Mouse (Mus musculus): ENCODE results near the gene Pmpcb. TPM values are rescaled to one million over a fixed set of nuclear protein-coding genes. Genes with fewer than 3 reads are reported as not detected.

Gene Pmpcb
- polyA plus RNA-seq, 1 experiment: 14.6 TPM

- H3K36me3 ChIP-seq (ENCODE audit: control insufficient read depth, insufficient read depth, low read length): peaks cover 38% of the 10 kb centered on the region
- WGBS: 89% methylated on average over 13 of the region's 13 CpGs
- H3K27me3 ChIP-seq (ENCODE audit: control insufficient read depth, insufficient read depth, low read length): no peaks in the 10 kb centered on the region
- no peak overlapping the region for H3K27ac ChIP-seq (ENCODE audit: insufficient read depth, low read depth, low read length)
- H3K4me1 ChIP-seq (ENCODE audit: control insufficient read depth, insufficient read depth, insufficient read length, low read length): peaks cover 5% of the 10 kb centered on the region; the same call in 1 of the 2 replicates
- H3K4me3 ChIP-seq (ENCODE audit: low read depth, low read length): no peak overlapping the region
- TF ChIP-seq POLR2A (IDR thresholded peaks at IDR 0.05; ENCODE audit: low read depth, low read length) (no peak), CTCF (IDR thresholded peaks at IDR 0.05; ENCODE audit: extremely low read depth, insufficient read length, insufficient replicate concordance, low read depth, low read length) (no peak)
These were observed 2.9 kb downstream of the Pmpcb start for GRCm38 (mm10) chr5:21739881-21740280.

- no peak for TF ChIP-seq POLR2A (IDR thresholded peaks at IDR 0.05; ENCODE audit: low read depth, low read length)
- TF ChIP-seq CTCF (IDR thresholded peaks at IDR 0.05; ENCODE audit: extremely low read depth, insufficient read length, insufficient replicate concordance, low read depth, low read length): no peak
These were observed 6.7 kb downstream of the Pmpcb start for GRCm38 (mm10) chr5:21743606-21744005.

GRCm38 (mm10) chr5:21744651-21745050, 7.7 kb downstream of the Pmpcb start:
- H3K27me3 ChIP-seq (ENCODE audit: control insufficient read depth, insufficient read depth, low read length): no peaks in the 10 kb centered on the region
- H3K27ac ChIP-seq (ENCODE audit: insufficient read depth, low read depth, low read length): no peak overlapping the region
- TF ChIP-seq CTCF (IDR thresholded peaks at IDR 0.05; ENCODE audit: extremely low read depth, insufficient read length, insufficient replicate concordance, low read depth, low read length) (no peak), POLR2A (IDR thresholded peaks at IDR 0.05; ENCODE audit: low read depth, low read length) (no peak)
- H3K36me3 ChIP-seq (ENCODE audit: control insufficient read depth, insufficient read depth, low read length): peaks cover 72% of the 10 kb centered on the region
- no peak overlapping the region for H3K4me3 ChIP-seq (ENCODE audit: low read depth, low read length)
- no peaks in the 10 kb centered on the region for H3K4me1 ChIP-seq (ENCODE audit: control insufficient read depth, insufficient read depth, insufficient read length, low read length)

More at GRCm38 (mm10) chr5:21743606-21744005, 6.7 kb downstream of the Pmpcb start:
- Histone ChIP-seq H3K36me3 (ENCODE audit: control insufficient read depth, insufficient read depth, low read length) (peaks cover 67% of the 10 kb centered on the region), H3K27ac (ENCODE audit: insufficient read depth, low read depth, low read length) (no peak overlapping the region), H3K4me3 (ENCODE audit: low read depth, low read length) (no peak overlapping the region), H3K4me1 (ENCODE audit: control insufficient read depth, insufficient read depth, insufficient read length, low read length) (no peaks in the 10 kb centered on the region), H3K27me3 (ENCODE audit: control insufficient read depth, insufficient read depth, low read length) (no peaks in the 10 kb centered on the region)
- WGBS: 95% methylated on average over 10 of the region's 10 CpGs

GRCm38 (mm10) chr5:21745966-21746365, 9.0 kb downstream of the Pmpcb start:
- 95% methylated on average over 8 of the region's 8 CpGs for WGBS
- no peak overlapping the region for H3K27ac ChIP-seq (ENCODE audit: insufficient read depth, low read depth, low read length)
- no peak overlapping the region for H3K4me3 ChIP-seq (ENCODE audit: low read depth, low read length)
- H3K27me3 ChIP-seq (ENCODE audit: control insufficient read depth, insufficient read depth, low read length): no peaks in the 10 kb centered on the region
- H3K36me3 ChIP-seq (ENCODE audit: control insufficient read depth, insufficient read depth, low read length): peaks cover 65% of the 10 kb centered on the region
- TF ChIP-seq CTCF (IDR thresholded peaks at IDR 0.05; ENCODE audit: extremely low read depth, insufficient read length, insufficient replicate concordance, low read depth, low read length): no peak
- no peak for TF ChIP-seq POLR2A (IDR thresholded peaks at IDR 0.05; ENCODE audit: low read depth, low read length)
- no peaks in the 10 kb centered on the region for H3K4me1 ChIP-seq (ENCODE audit: control insufficient read depth, insufficient read depth, insufficient read length, low read length)

GRCm38 (mm10) chr5:21768506-21768905, 31.6 kb downstream of the Pmpcb start:
- Histone ChIP-seq H3K4me1 (ENCODE audit: control insufficient read depth, insufficient read depth, insufficient read length, low read length) (no peaks in the 10 kb centered on the region), H3K4me3 (ENCODE audit: low read depth, low read length) (no peak overlapping the region), H3K27ac (ENCODE audit: insufficient read depth, low read depth, low read length) (no peak overlapping the region), H3K27me3 (ENCODE audit: control insufficient read depth, insufficient read depth, low read length) (no peaks in the 10 kb centered on the region), H3K36me3 (ENCODE audit: control insufficient read depth, insufficient read depth, low read length) (peaks cover 47% of the 10 kb centered on the region)
- 91% methylated on average over 4 of the region's 4 CpGs for WGBS
- TF ChIP-seq CTCF (IDR thresholded peaks at IDR 0.05; ENCODE audit: extremely low read depth, insufficient read length, insufficient replicate concordance, low read depth, low read length) (no peak), POLR2A (IDR thresholded peaks at IDR 0.05; ENCODE audit: low read depth, low read length) (no peak)

GRCm38 (mm10) chr5:21769841-21770240, 32.9 kb downstream of the Pmpcb start:
- Histone ChIP-seq H3K36me3 (ENCODE audit: control insufficient read depth, insufficient read depth, low read length) (peaks cover 44% of the 10 kb centered on the region), H3K27ac (ENCODE audit: insufficient read depth, low read depth, low read length) (no peak overlapping the region)

GRCm38 (mm10) chr5:21776491-21776890, 39.5 kb downstream of the Pmpcb start:
- Histone ChIP-seq H3K4me1 (ENCODE audit: control insufficient read depth, insufficient read depth, insufficient read length, low read length) (no peaks in the 10 kb centered on the region), H3K36me3 (ENCODE audit: control insufficient read depth, insufficient read depth, low read length) (peaks cover 33% of the 10 kb centered on the region), H3K27me3 (ENCODE audit: control insufficient read depth, insufficient read depth, low read length) (no peaks in the 10 kb centered on the region), H3K4me3 (ENCODE audit: low read depth, low read length) (no peak overlapping the region), H3K27ac (ENCODE audit: insufficient read depth, low read depth, low read length) (no peak overlapping the region)
- WGBS: 88% methylated on average over 6 of the region's 6 CpGs
- no peak for TF ChIP-seq POLR2A (IDR thresholded peaks at IDR 0.05; ENCODE audit: low read depth, low read length)
- TF ChIP-seq CTCF (IDR thresholded peaks at IDR 0.05; ENCODE audit: extremely low read depth, insufficient read length, insufficient replicate concordance, low read depth, low read length): no peak

More at GRCm38 (mm10) chr5:21769841-21770240, 32.9 kb downstream of the Pmpcb start:
- Histone ChIP-seq H3K27me3 (ENCODE audit: control insufficient read depth, insufficient read depth, low read length) (no peaks in the 10 kb centered on the region), H3K4me1 (ENCODE audit: control insufficient read depth, insufficient read depth, insufficient read length, low read length) (no peaks in the 10 kb centered on the region), H3K4me3 (ENCODE audit: low read depth, low read length) (no peak overlapping the region)
- TF ChIP-seq POLR2A (IDR thresholded peaks at IDR 0.05; ENCODE audit: low read depth, low read length) (no peak), CTCF (IDR thresholded peaks at IDR 0.05; ENCODE audit: extremely low read depth, insufficient read length, insufficient replicate concordance, low read depth, low read length) (no peak)
- whole genome bisulfite sequencing: 93% methylated on average over 6 of the region's 6 CpGs
